Mouse (Mus musculus) kidney, embryonic 14.5 days (tissue): ENCODE data around the gene Mgat4a. TPM values are rescaled to one million over a fixed set of nuclear protein-coding genes. Genes with fewer than 3 reads are reported as not detected.

Source experiments
- ATAC-seq: fragments of 200-750 bp; cut with Nextera tagmentation; 2 replicates; pipeline ENCODE4 v1.8.0; 2017; ENCODE audit warnings: moderate number of reproducible peaks, mild to moderate bottlenecking, moderate TSS enrichment, moderate library complexity; ENCODE audit not compliant: low FRiP score, low TSS enrichment
- H3K27ac ChIP-seq: fragments of 300-500 bp; sonication (generic); 2 replicates; pipeline ENCODE4 v1.5.1; 2014; ENCODE audit warnings: low read depth, mild to moderate bottlenecking, low read length, moderate library complexity, mixed read lengths
- H3K27me3 ChIP-seq: fragments of 300-500 bp; sonication (generic); 2 replicates; pipeline ENCODE4 v1.6.1; 2014; ENCODE audit warnings: mild to moderate bottlenecking, low read length; ENCODE audit not compliant: control insufficient read depth, insufficient read depth
- H3K36me3 ChIP-seq: fragments of 300-500 bp; sonication (generic); 2 replicates; pipeline ENCODE4 v1.6.1; 2014; ENCODE audit warnings: low read length, mixed read lengths; ENCODE audit not compliant: control insufficient read depth, insufficient read depth
- H3K4me1 ChIP-seq: fragments of 300-500 bp; sonication (generic); 2 replicates; pipeline ENCODE4 v1.6.1; 2014; ENCODE audit warnings: low read length, mixed read lengths; ENCODE audit not compliant: control insufficient read depth, insufficient read depth
- H3K4me2 ChIP-seq: fragments of 300-500 bp; sonication (generic); replicated peaks from 2 replicates; pipeline ENCODE4 v1.6.1; 2014; ENCODE audit warnings: low read depth, mild to moderate bottlenecking, low read length
- H3K4me3 ChIP-seq: fragments of 300-500 bp; sonication (generic); 2 replicates; pipeline ENCODE4 v1.5.1; 2014; ENCODE audit warnings: mild to moderate bottlenecking, low read length
- H3K9ac ChIP-seq: fragments of 300-500 bp; sonication (generic); 2 replicates; pipeline ENCODE4 v1.6.1; 2014; ENCODE audit warnings: low read depth, mild to moderate bottlenecking, low read length, moderate library complexity
- H3K9me3 ChIP-seq: fragments of 300-500 bp; sonication (generic); 2 replicates; pipeline ENCODE4 v1.6.1; 2016; ENCODE audit warnings: low read length; ENCODE audit not compliant: control insufficient read depth
- WGBS: fragments of 180-500 bp; shearing (Covaris S2); extraction: QIAGEN DNeasy Blood & Tissue Kit; methylation state at CpG from one replicate; pipeline ENCODE4 v1.1.7; 2014; 5-methylcytosine and 5-hydroxymethylcytosine counted together
- polyA plus RNA-seq: library from polyadenylated mRNA; unstranded; fragments of >200 nt; fragmentation: Nextera tagmentation; extraction: Ambion mirVana; gene quantifications from 2 replicates; pipeline ENCODE4 v1.2.1, GENCODE M21; 2014

Mgat4a gene
- polyA plus RNA-seq, 1 experiment from 2014 or later = 7.1 TPM

- Histone ChIP-seq H3K27ac (no peak overlapping the region), H3K27me3 (no peaks in the 10 kb centered on the region), H3K4me2 (no peak overlapping the region), H3K4me3 (no peak overlapping the region), H3K4me1 (no peaks in the 10 kb centered on the region), H3K9me3 (no peaks in the 10 kb centered on the region), H3K36me3 (no peaks in the 10 kb centered on the region), H3K9ac (no peak overlapping the region)
- WGBS = 73% methylated on average over 7 of the region's 7 CpGs
- no peak for ATAC-seq
Measured at GRCm38 (mm10) chr1:37491672-37492071, 49.1 kb downstream of the Mgat4a start.

DNA sequence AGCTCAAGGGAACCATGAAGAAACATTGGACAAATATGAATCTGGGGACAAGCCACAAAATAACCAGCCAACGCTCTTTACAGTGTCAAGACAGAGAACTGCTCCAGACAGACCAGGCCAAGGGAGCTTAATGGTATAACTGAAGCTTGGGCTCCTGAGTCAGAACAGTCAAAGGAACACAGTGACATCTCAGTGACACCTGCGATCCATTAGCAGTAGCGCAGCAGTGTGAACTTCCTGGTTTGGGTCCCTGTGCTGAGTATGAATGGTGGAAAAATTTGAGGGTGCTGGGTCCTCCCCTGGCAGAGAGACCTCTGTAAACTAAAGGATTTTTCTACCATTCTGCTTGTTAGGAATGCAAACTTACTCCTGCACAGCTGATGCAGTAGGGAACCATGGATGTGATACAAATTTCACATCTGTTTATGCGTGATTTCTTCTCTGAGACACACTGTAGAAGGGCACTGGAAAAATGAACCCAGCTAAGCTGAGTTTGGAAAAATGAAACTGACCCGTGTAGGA, 50.1 kb downstream of the Mgat4a start:
- ATAC-seq = no peak
- Histone ChIP-seq H3K4me2 (no peak overlapping the region), H3K9ac (no peak overlapping the region), H3K4me1 (no peaks in the 10 kb centered on the region), H3K36me3 (no peaks in the 10 kb centered on the region), H3K27ac (no peak overlapping the region), H3K9me3 (no peaks in the 10 kb centered on the region), H3K4me3 (no peak overlapping the region), H3K27me3 (no peaks in the 10 kb centered on the region)
- 91% methylated on average over 5 of the region's 5 CpGs for WGBS

GRCm38 (mm10) chr1:37488531-37488930, 52.3 kb downstream of the Mgat4a start:
- H3K9ac ChIP-seq = no peak overlapping the region
- H3K27ac ChIP-seq = no peak overlapping the region
- H3K4me3 ChIP-seq = no peak overlapping the region
- no peaks in the 10 kb centered on the region for H3K27me3 ChIP-seq
- no peak for ATAC-seq
- no peak overlapping the region for H3K4me2 ChIP-seq
- 88% methylated on average over 12 of the region's 12 CpGs for WGBS
- H3K36me3 ChIP-seq = no peaks in the 10 kb centered on the region
- H3K4me1 ChIP-seq = no peaks in the 10 kb centered on the region
- H3K9me3 ChIP-seq = no peaks in the 10 kb centered on the region

GRCm38 (mm10) chr1:37486994-37487393, 53.8 kb downstream of the Mgat4a start:
- Histone ChIP-seq H3K9me3 (no peaks in the 10 kb centered on the region), H3K4me1 (no peaks in the 10 kb centered on the region), H3K4me2 (no peak overlapping the region), H3K27me3 (no peaks in the 10 kb centered on the region), H3K9ac (no peak overlapping the region), H3K4me3 (no peak overlapping the region), H3K36me3 (no peaks in the 10 kb centered on the region), H3K27ac (no peak overlapping the region)
- ATAC-seq = no peak
- WGBS = 81% methylated on average over 3 of the region's 3 CpGs

DNA sequence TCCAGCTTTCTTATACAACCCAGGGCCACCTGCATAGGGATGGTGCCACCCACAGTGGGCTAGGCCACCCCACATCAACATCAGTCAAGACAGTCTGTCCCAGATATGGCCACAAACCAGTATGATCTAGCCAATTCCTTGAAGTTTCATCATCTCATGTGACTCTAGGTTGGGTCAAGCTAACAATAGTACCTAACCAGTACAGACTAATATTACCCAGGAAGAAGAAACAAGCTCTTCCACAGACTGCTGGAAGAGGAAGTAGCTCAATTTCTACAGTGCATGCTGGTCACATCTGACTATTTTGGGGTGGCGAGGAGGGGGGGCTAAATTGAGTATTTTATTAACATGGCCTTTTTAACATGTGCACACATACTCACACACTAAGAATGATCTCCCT, 54.4 kb downstream of the Mgat4a start:
- Histone ChIP-seq H3K4me3 (no peak overlapping the region), H3K9me3 (no peaks in the 10 kb centered on the region), H3K27ac (no peak overlapping the region), H3K4me1 (no peaks in the 10 kb centered on the region), H3K36me3 (no peaks in the 10 kb centered on the region), H3K4me2 (no peak overlapping the region), H3K27me3 (no peaks in the 10 kb centered on the region), H3K9ac (no peak overlapping the region)
- 97% methylated on average over 1 of the region's 1 CpGs for whole genome bisulfite sequencing
- ATAC-seq = no peak

DNA sequence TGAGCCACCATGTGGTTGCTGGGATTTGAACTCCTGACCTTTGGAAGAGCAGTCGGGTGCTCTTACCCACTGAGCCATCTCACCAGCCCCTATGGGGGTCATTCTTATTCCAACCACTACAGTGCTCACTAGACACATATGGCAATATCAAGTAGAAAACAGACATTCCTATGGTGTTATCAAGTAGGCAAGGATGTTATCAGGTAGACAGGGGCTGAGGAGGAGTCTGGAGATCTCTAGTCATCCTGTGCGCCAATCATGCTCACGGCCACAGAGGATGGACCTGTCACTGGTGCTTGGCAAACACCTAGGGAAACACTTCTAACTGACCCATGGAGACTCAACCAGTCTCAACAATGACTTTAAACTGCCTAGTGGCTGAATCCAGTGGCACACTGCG, 56.2 kb downstream of the Mgat4a start:
- 84% methylated on average over 4 of the region's 4 CpGs for WGBS
- no peak overlapping the region for H3K27ac ChIP-seq

GRCm38 (mm10) chr1:37481331-37481730, 59.5 kb downstream of the Mgat4a start:
- Histone ChIP-seq H3K27ac (no peak overlapping the region), H3K27me3 (no peaks in the 10 kb centered on the region), H3K4me3 (no peak overlapping the region), H3K4me1 (0 out of 2 replicates have a peak, but pooled peaks cover 3% of the 10 kb centered on the region), H3K9ac (no peak overlapping the region), H3K36me3 (no peaks in the 10 kb centered on the region), H3K4me2 (no peak overlapping the region), H3K9me3 (no peaks in the 10 kb centered on the region)
- ATAC-seq = no peak
- WGBS = 88% methylated on average over 2 of the region's 2 CpGs

More for the DNA sequence above, 56.2 kb downstream of the Mgat4a start:
- no peak overlapping the region for H3K4me3 ChIP-seq
- no peak overlapping the region for H3K4me2 ChIP-seq
- no peaks in the 10 kb centered on the region for H3K27me3 ChIP-seq
- H3K9me3 ChIP-seq = no peaks in the 10 kb centered on the region
- no peak for ATAC-seq
- no peaks in the 10 kb centered on the region for H3K36me3 ChIP-seq
- no peaks in the 10 kb centered on the region for H3K4me1 ChIP-seq
- H3K9ac ChIP-seq = no peak overlapping the region

GRCm38 (mm10) chr1:37480731-37481130, 60.1 kb downstream of the Mgat4a start:
- H3K9ac ChIP-seq = no peak overlapping the region
- no peak overlapping the region for H3K4me2 ChIP-seq
- no peak for ATAC-seq
- no peak overlapping the region for H3K27ac ChIP-seq
- no peaks in the 10 kb centered on the region for H3K9me3 ChIP-seq
- no peak overlapping the region for H3K4me3 ChIP-seq
- H3K4me1 ChIP-seq = 0 out of 2 replicates have a peak, but pooled peaks cover 3% of the 10 kb centered on the region
- 80% methylated on average over 6 of the region's 6 CpGs for WGBS
- H3K36me3 ChIP-seq = no peaks in the 10 kb centered on the region
- no peaks in the 10 kb centered on the region for H3K27me3 ChIP-seq

DNA sequence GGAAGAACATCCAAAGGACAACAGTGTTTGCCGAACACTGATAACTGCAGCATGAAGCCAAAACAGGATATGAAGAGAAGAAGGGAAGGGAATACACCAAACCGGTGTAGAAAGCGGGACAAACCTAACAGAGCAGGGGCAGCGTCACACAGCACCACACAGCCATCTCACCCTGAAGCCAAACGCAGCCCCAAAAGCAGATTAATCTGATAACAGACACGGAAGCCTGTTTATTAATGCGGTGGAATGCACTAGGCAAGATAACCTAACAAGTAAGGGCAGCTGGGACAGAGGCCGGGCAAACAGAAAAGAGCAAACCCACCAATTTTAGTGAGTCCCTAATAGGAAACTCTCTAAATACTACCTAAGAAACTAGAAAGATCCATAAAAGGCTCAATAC, 61.1 kb downstream of the Mgat4a start:
- H3K9me3 ChIP-seq = no peaks in the 10 kb centered on the region
- ATAC-seq = no peak
- no peak overlapping the region for H3K27ac ChIP-seq
- 0 out of 2 replicates have a peak, but pooled peaks cover 3% of the 10 kb centered on the region for H3K4me1 ChIP-seq
- no peak overlapping the region for H3K4me2 ChIP-seq
- WGBS = 70% methylated on average over 8 of the region's 8 CpGs
- H3K4me3 ChIP-seq = no peak overlapping the region
- no peaks in the 10 kb centered on the region for H3K27me3 ChIP-seq
- H3K9ac ChIP-seq = no peak overlapping the region
- no peaks in the 10 kb centered on the region for H3K36me3 ChIP-seq
